ENCODE assay signal across 14 mouse cellular contexts in the genomic region with DNA sequence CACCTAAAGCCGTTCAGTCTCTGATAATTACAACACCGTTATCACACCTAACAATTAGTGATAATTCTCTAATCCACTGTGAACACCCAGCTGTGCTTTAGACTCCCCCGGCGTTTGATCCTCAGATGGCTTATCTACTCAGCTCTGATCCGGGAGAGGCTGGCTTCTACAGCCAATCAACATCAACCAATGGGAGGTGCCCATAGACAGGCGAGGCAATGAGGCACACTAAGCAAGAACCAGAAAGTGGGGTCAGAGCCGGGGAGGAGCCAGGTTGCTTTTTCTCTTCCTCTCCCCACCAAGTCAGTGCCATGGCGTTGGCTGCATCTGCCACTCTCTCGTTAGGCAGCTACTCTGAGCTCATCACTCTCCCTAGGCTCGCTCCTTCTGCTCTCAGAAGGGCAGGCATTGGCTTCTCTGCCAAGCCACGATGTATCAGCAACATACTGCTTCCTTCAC. TPM values are rescaled to one million over a fixed set of nuclear protein-coding genes. Genes with fewer than 3 reads are reported as not detected.
DNase-seq lines count a peak whose midpoint lies in the region; ATAC-seq and TF ChIP-seq lines count a peak whose summit lies in the region.
"Had no signal": no experiment of that assay in that cellular context is flagged by ENCODE, and none has a peak within 500 bp of the region (broad histone marks: within the 10 kb centered on the region; RNA-seq: fewer than 3 reads in every experiment).

No protein-coding gene starts in this region.

- no peak overlapping the region for H3K4me2 ChIP-seq in forebrain, embryonic 12.5 days
- H3K4me2 ChIP-seq in liver, embryonic 12.5 days = peak overlapping the region; percentile 49
- H3K4me2 ChIP-seq in neural tube, embryonic 15.5 days = no peak overlapping the region
- H3K4me2 ChIP-seq: limb, embryonic 12.5 days had no signal

- H3K27me3 ChIP-seq in forebrain, embryonic 12.5 days = peaks cover 4% of the 10 kb centered on the region; the same call in 1 of the 2 replicates
- no peaks in the 10 kb centered on the region for H3K27me3 ChIP-seq in liver, embryonic 12.5 days (replicated peaks)
- H3K27me3 ChIP-seq in neural tube, embryonic 15.5 days (replicated peaks) = no peaks in the 10 kb centered on the region
- H3K27me3 ChIP-seq: limb, embryonic 12.5 days; Patski had no signal

- H3K9ac ChIP-seq in forebrain, embryonic 12.5 days = no peak overlapping the region
- H3K9ac ChIP-seq in liver, embryonic 12.5 days = no peak overlapping the region
- H3K9ac ChIP-seq in neural tube, embryonic 15.5 days (replicated peaks) = no peak overlapping the region
- H3K9ac ChIP-seq: limb, embryonic 12.5 days had no signal

- peak overlapping the region; percentile 44; the same call in 1 of the 2 replicates for H3K27ac ChIP-seq in left cerebral cortex, adult 2 months
- H3K27ac ChIP-seq in forebrain, embryonic 12.5 days = 0 out of 2 replicates have a peak overlapping the region, but pooled peaks have one; percentile 13
- H3K27ac ChIP-seq in liver, embryonic 12.5 days = no peak overlapping the region
- peak overlapping the region; percentile 41; the same call in 1 of the 2 replicates for H3K27ac ChIP-seq in neural tube, embryonic 15.5 days (replicated peaks)
- H3K27ac ChIP-seq: limb, embryonic 12.5 days had no signal

- WGBS in forebrain, embryonic 12.5 days = 23% methylated on average over 11 of the region's 11 CpGs
- WGBS in liver, embryonic 12.5 days (ENCODE audit: insufficient replicate concordance) = 33% methylated on average over 11 of the region's 11 CpGs
- 36% methylated on average over 11 of the region's 11 CpGs for WGBS in neural tube, embryonic 15.5 days

- no peaks in the 10 kb centered on the region for H3K36me3 ChIP-seq in forebrain, embryonic 12.5 days (replicated peaks)
- H3K36me3 ChIP-seq in liver, embryonic 12.5 days = no peaks in the 10 kb centered on the region
- no peaks in the 10 kb centered on the region for H3K36me3 ChIP-seq in neural tube, embryonic 15.5 days
- H3K36me3 ChIP-seq: limb, embryonic 12.5 days had no signal

- intact Hi-C loops in left cerebral cortex, adult 2 months (cut with DNase I) = loop anchor here (5.0 kb wide), 1 partner anchor 78 kb away; no protein-coding TSS in a partner anchor

- H3K9me3 ChIP-seq in forebrain, embryonic 12.5 days = no peaks in the 10 kb centered on the region
- H3K9me3 ChIP-seq in liver, embryonic 12.5 days (replicated peaks) = 0 out of 2 replicates have a peak, but pooled peaks cover 7% of the 10 kb centered on the region
- H3K9me3 ChIP-seq in neural tube, embryonic 15.5 days (replicated peaks) = no peaks in the 10 kb centered on the region

- no peak for DNase-seq in left cerebral cortex, adult 2 months (ENCODE audit: extremely low spot score in 1 of 2, low spot score in 2 of 2)
- no peak for DNase-seq in left cerebral cortex, adult 11 months (ENCODE audit: low spot score)
- no peak for DNase-seq in embryo, embryonic 9.5 days (ENCODE audit: extremely low spot score)
- no peak for DNase-seq in thymus, adult 18-20 months
- no peak for DNase-seq in cerebellum, adult 18-20 months
- DNase-seq: gastrocnemius, postnatal 10 days had no signal

- TF ChIP-seq CTCF in left cerebral cortex, adult 2 months (IDR thresholded peaks at IDR 0.05) = no peak

- peak overlapping the region; percentile 15; the same call in 1 of the 2 replicates for H3K4me3 ChIP-seq in left cerebral cortex, adult 2 months
- no peak overlapping the region for H3K4me3 ChIP-seq in forebrain, embryonic 12.5 days (replicated peaks)
- H3K4me3 ChIP-seq in liver, embryonic 12.5 days = no peak overlapping the region
- no peak overlapping the region for H3K4me3 ChIP-seq in neural tube, embryonic 15.5 days (replicated peaks)
- H3K4me3 ChIP-seq: limb, embryonic 12.5 days had no signal

- peak; percentile 80 for ATAC-seq in forebrain, embryonic 12.5 days (ENCODE audit: low FRiP score)
- ATAC-seq in liver, embryonic 12.5 days = peak; percentile 95
- ATAC-seq in neural tube, embryonic 15.5 days (ENCODE audit: low FRiP score) = no peak
- ATAC-seq: Patski had no signal

- H3K4me1 ChIP-seq in forebrain, embryonic 12.5 days = peaks cover 14% of the 10 kb centered on the region
- H3K4me1 ChIP-seq in liver, embryonic 12.5 days = peaks cover 9% of the 10 kb centered on the region
- H3K4me1 ChIP-seq in neural tube, embryonic 15.5 days = peaks cover 38% of the 10 kb centered on the region

RNA-seq across cellular contexts. Expression of a gene that starts 36.0 kb away (rescaled TPM):
- total RNA-seq in left cerebral cortex, adult 2 months (2021) = 1 to 10 TPM; 6.6 to 8.1 TPM
- polyA plus RNA-seq in forebrain, embryonic 12.5 days (2016; fragmentation: Nextera tagmentation; extraction: Ambion mirVana) = 0.42 TPM in 1 of 2 replicates, not detected in the other
- 0.15 and 0.18 TPM in 2 replicates for polyA plus RNA-seq in liver, embryonic 12.5 days (2016; fragmentation: Nextera tagmentation; extraction: Ambion mirVana)
- polyA plus RNA-seq in neural tube, embryonic 15.5 days (2015; fragmentation: Nextera tagmentation; extraction: Ambion mirVana) = 0.49 and 1.8 TPM in 2 replicates
- total RNA-seq: neutrophil, adult 5-6 weeks had no signal
- polyA plus RNA-seq: intestine, embryonic 14.5 days; Patski; testis, adult 2 months had no signal
